Mouse (Mus musculus): ENCODE results near the gene Zfp583. TPM values are rescaled to one million over a fixed set of nuclear protein-coding genes. Genes with fewer than 3 reads are reported as not detected.
A peak's percentile ranks its signal among the peaks of the same experiment; 100 is the strongest.

Gene Zfp583
- total RNA-seq, 2 experiments from 2014 or later, result 0.88 to 1.3 TPM

- peak; percentile 69 for ATAC-seq (ENCODE audit: poor library complexity, severe bottlenecking)
Measured at GRCm38 (mm10) chr7:6285842-6286705, 45.0 kb downstream of the Zfp583 start, which contains the start of gene Zfp667. TSS of gene Zfp667 (plus strand) at chr7:6286579.

GRCm38 (mm10) chr7:6285366-6285765 is 45.7 kb downstream of the Zfp583 start:
- ATAC-seq (ENCODE audit: poor library complexity, severe bottlenecking), result peak; percentile 5; the same call in 1 of the 2 replicates

- no peak for ATAC-seq (ENCODE audit: poor library complexity, severe bottlenecking)
Measured at GRCm38 (mm10) chr7:6284442-6285012, 46.6 kb downstream of the Zfp583 start.

GRCm38 (mm10) chr7:6283451-6284075 is 47.5 kb downstream of the Zfp583 start:
- peak; percentile 73 for ATAC-seq (ENCODE audit: poor library complexity, severe bottlenecking)

DNA sequence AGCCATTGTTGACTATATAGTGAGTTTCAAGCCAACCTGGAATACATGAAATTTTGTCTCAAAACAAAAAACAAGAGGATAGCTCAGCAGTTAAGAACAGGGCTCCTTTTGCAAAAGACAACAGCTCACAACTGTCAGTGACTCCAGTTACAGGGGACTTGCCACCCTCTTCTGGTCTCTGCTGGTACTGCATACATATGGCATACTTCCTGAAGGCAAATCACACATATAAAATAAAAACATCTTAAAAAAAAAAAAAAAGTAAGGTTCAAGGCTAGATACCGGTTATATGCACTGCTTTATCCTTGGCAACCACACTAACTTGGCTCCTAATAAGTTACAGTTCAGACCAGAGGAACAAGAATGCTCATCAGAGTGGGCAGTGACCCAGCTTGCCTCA is 48.3 kb downstream of the Zfp583 start:
- ATAC-seq (ENCODE audit: poor library complexity, severe bottlenecking), result peak; percentile 49

DNA sequence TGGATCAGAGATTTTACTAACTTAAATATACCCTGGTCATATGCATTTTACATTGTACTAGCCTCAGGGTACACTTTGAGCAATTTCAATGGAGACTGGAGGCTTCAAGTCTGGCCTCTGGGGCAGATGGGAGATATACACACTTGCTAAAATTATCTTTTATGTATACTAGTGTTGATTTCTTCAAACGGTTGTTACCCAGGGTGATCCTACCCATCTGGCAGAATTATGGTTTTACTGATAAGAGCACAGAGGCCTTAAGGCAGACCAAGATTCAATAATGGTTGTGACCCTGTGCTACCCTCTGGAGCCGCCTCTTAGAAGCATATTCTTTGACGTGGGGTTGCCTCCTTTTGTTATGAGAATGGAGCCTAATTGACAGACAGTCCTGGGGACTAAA is 53.2 kb downstream of the Zfp583 start:
- no peak for ATAC-seq (ENCODE audit: poor library complexity, severe bottlenecking)

DNA sequence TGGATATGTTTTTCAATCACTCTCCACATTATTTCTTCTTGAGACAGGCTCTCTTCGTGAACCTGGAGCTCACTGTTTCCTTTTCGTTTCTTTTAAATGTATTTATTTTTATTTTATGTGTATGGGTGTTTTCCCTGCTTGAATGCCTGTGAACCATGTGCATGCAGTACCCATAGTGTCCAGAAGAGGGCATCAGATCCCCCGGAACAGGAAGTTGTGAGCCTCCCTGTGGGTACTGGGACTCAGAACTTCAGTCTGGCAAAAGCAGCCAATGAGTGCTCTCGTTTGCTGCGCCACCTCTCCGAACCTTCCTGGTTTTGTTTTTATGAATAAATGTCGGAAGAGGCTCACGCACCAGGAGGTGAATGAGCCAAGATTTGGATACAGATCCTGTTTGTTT is 65.4 kb downstream of the Zfp583 start:
- peak; percentile 75 for ATAC-seq (ENCODE audit: poor library complexity, severe bottlenecking)

Other genes with a start within 250 kb of the Zfp583 start
- gene Zfp787, start 175.3 kb downstream of the Zfp583 start, total RNA-seq (2015), result 11.9 and 17.0 TPM in 2 replicates
- gene Zfp787, start 175.3 kb downstream of the Zfp583 start, total RNA-seq (2017), result 25.6 and 25.7 TPM in 2 replicates
- 2.0 and 3.6 TPM in 2 replicates for gene Zfp444, start 159.1 kb downstream of the Zfp583 start, total RNA-seq (2015)
- gene Zfp444, start 159.1 kb downstream of the Zfp583 start, total RNA-seq (2017), result 4.1 and 8.0 TPM in 2 replicates
- gene Galp, start 134.2 kb downstream of the Zfp583 start, total RNA-seq (2015), result not detected in 2 replicates
- gene Galp, start 134.2 kb downstream of the Zfp583 start, total RNA-seq (2017), result not detected in 2 replicates
- not detected in 2 replicates for gene Zscan5b, start 109.0 kb downstream of the Zfp583 start, total RNA-seq (2015)
- gene Zscan5b, start 109.0 kb downstream of the Zfp583 start, total RNA-seq (2017), result not detected in 2 replicates
- not detected in 2 replicates for gene Epp13, start 78.6 kb downstream of the Zfp583 start, total RNA-seq (2015)
- not detected in 2 replicates for gene Epp13, start 78.6 kb downstream of the Zfp583 start, total RNA-seq (2017)
- gene Zfp667, start 44.7 kb downstream of the Zfp583 start, total RNA-seq (2015), result 0.69 and 1.3 TPM in 2 replicates
- 0.99 and 3.0 TPM in 2 replicates for gene Zfp667, start 44.7 kb downstream of the Zfp583 start, total RNA-seq (2017)
- 0.13 and 0.21 TPM in 2 replicates for gene Gm3854, start 12.5 kb upstream of the Zfp583 start, total RNA-seq (2015)
- not detected in 2 replicates for gene Gm3854, start 12.5 kb upstream of the Zfp583 start, total RNA-seq (2017)
- gene Zfp78, start 32.0 kb upstream of the Zfp583 start, total RNA-seq (2015), result 2.9 and 4.3 TPM in 2 replicates
- 2.0 and 5.1 TPM in 2 replicates for gene Zfp78, start 32.0 kb upstream of the Zfp583 start, total RNA-seq (2017)
- 1.5 and 2.5 TPM in 2 replicates for gene Zfp28, start 52.0 kb upstream of the Zfp583 start, total RNA-seq (2015)
- 0.73 and 0.81 TPM in 2 replicates for gene Zfp28, start 52.0 kb upstream of the Zfp583 start, total RNA-seq (2017)
- gene Smim17, start 67.4 kb upstream of the Zfp583 start, total RNA-seq (2015), result not detected in 2 replicates
- gene Smim17, start 67.4 kb upstream of the Zfp583 start, total RNA-seq (2017), result not detected in 2 replicates
- not detected in 2 replicates for gene Gm20715, start 79.0 kb upstream of the Zfp583 start, total RNA-seq (2015)
- gene Gm20715, start 79.0 kb upstream of the Zfp583 start, total RNA-seq (2017), result not detected in 2 replicates
- gene Olfr1344, start 107.4 kb upstream of the Zfp583 start, total RNA-seq (2015), result not detected in 2 replicates
- gene Olfr1344, start 107.4 kb upstream of the Zfp583 start, total RNA-seq (2017), result not detected in 2 replicates
- gene Olfr1336, start 124.9 kb upstream of the Zfp583 start, total RNA-seq (2015), result not detected in 2 replicates
- gene Olfr1336, start 124.9 kb upstream of the Zfp583 start, total RNA-seq (2017), result not detected in 2 replicates
- gene Olfr1346, start 135.8 kb upstream of the Zfp583 start, total RNA-seq (2015), result not detected in 2 replicates
- gene Olfr1346, start 135.8 kb upstream of the Zfp583 start, total RNA-seq (2017), result not detected in 2 replicates
- not detected in 2 replicates for gene Olfr5, start 155.7 kb upstream of the Zfp583 start, total RNA-seq (2015)
- not detected in 2 replicates for gene Olfr5, start 155.7 kb upstream of the Zfp583 start, total RNA-seq (2017)
- not detected in 2 replicates for gene Olfr1347, start 168.5 kb upstream of the Zfp583 start, total RNA-seq (2015)
- gene Olfr1347, start 168.5 kb upstream of the Zfp583 start, total RNA-seq (2017), result not detected in 2 replicates
- gene Olfr1348, start 177.5 kb upstream of the Zfp583 start, total RNA-seq (2015), result not detected in 2 replicates
- gene Olfr1348, start 177.5 kb upstream of the Zfp583 start, total RNA-seq (2017), result not detected in 2 replicates
- gene Olfr1349, start 191.7 kb upstream of the Zfp583 start, total RNA-seq (2015), result not detected in 2 replicates
- not detected in 2 replicates for gene Olfr1349, start 191.7 kb upstream of the Zfp583 start, total RNA-seq (2017)
- not detected in 2 replicates for gene Olfr1350, start 233.6 kb upstream of the Zfp583 start, total RNA-seq (2015)
- gene Olfr1350, start 233.6 kb upstream of the Zfp583 start, total RNA-seq (2017), result not detected in 2 replicates